Mouse (Mus musculus) WW6 (cell line): Measurements from ENCODE around the gene Trim26.

ENCODE experiments used
- DNase-seq: peaks from one replicate; pipeline ENCODE4 v3.0.0-alpha.2; 2013; ENCODE audit warnings: low read depth, low spot score

Trim26 gene

GRCm38 (mm10) chr17:36899376-36899775, 62.4 kb downstream of the Trim26 start:
- no peak for DNase-seq

GRCm38 (mm10) chr17:36900001-36900400, 63.1 kb downstream of the Trim26 start:
- no peak for DNase-seq

GRCm38 (mm10) chr17:36900691-36901090, 63.8 kb downstream of the Trim26 start:
- DNase-seq: no peak

GRCm38 (mm10) chr17:36903651-36904050, 66.7 kb downstream of the Trim26 start:
- no peak for DNase-seq

- no peak for DNase-seq
Observed at GRCm38 (mm10) chr17:36908235-36908634, 71.3 kb downstream of the Trim26 start.
